Mouse (Mus musculus) forebrain, embryonic 15.5 days (tissue): ENCODE data around the gene Umodl1. TPM values are rescaled to one million over a fixed set of nuclear protein-coding genes. Genes with fewer than 3 reads are reported as not detected.
A peak's percentile ranks its signal among the peaks of the same experiment; 100 is the strongest.

Experiments
- ATAC-seq: fragments of 200-750 bp; cut with Nextera tagmentation; replicated peaks from 2 replicates; pipeline ENCODE4 v1.8.0; 2017; ENCODE audit warnings: mild to moderate bottlenecking, moderate TSS enrichment, moderate library complexity
- H3K27ac ChIP-seq: fragments of 300-500 bp; sonication (generic); replicated peaks from 2 replicates; pipeline ENCODE4 v1.5.1; 2015; ENCODE audit warnings: mild to moderate bottlenecking, inconsistent platforms
- H3K27me3 ChIP-seq: fragments of 300-500 bp; sonication (generic); 2 replicates; pipeline ENCODE4 v1.6.1; 2015; ENCODE audit warnings: inconsistent platforms
- H3K36me3 ChIP-seq: fragments of 300-500 bp; sonication (generic); 2 replicates; pipeline ENCODE4 v1.6.1; 2015; ENCODE audit warnings: mild to moderate bottlenecking, inconsistent platforms
- H3K4me1 ChIP-seq: fragments of 300-500 bp; sonication (generic); 2 replicates; pipeline ENCODE4 v1.6.1; 2015; ENCODE audit warnings: inconsistent platforms
- H3K4me2 ChIP-seq: fragments of 300-500 bp; sonication (generic); replicated peaks from 2 replicates; pipeline ENCODE4 v1.6.1; 2015; ENCODE audit warnings: mild to moderate bottlenecking, inconsistent platforms
- H3K4me3 ChIP-seq: fragments of 300-500 bp; sonication (generic); 2 replicates; pipeline ENCODE4 v1.5.1; 2015; ENCODE audit warnings: mild to moderate bottlenecking, inconsistent platforms
- H3K9ac ChIP-seq: fragments of 300-500 bp; sonication (generic); replicated peaks from 2 replicates; pipeline ENCODE4 v1.6.1; 2015; ENCODE audit warnings: mild to moderate bottlenecking, inconsistent platforms
- H3K9me3 ChIP-seq: fragments of 300-500 bp; sonication (generic); 2 replicates; pipeline ENCODE4 v1.6.1; 2016; ENCODE audit warnings: inconsistent platforms
- WGBS: fragments of 180-500 bp; shearing (Covaris S2); methylation state at CpG from one replicate; pipeline ENCODE4 v1.1.7; 2015; ENCODE audit warnings: mixed read lengths; 5-methylcytosine and 5-hydroxymethylcytosine counted together
- microRNA-seq: library from miRNA; unstranded; fragments of <30 nt; microRNA quantifications from one replicate; pipeline ENCODE4, GENCODE M21; 2016
- polyA plus RNA-seq: library from polyadenylated mRNA; unstranded; fragments of >200 nt; fragmentation: Nextera tagmentation; extraction: Ambion mirVana; gene quantifications from 2 replicates; pipeline ENCODE4 v1.2.1, GENCODE M21; 2015

Gene Umodl1
- polyA plus RNA-seq, 1 experiment from 2014 or later: not detected

- Histone ChIP-seq H3K4me3 (peak within 1 kb of the TSS; percentile 87), H3K4me1 (peaks cover 44% of the 10 kb centered on the region), H3K36me3 (no peaks in the 10 kb centered on the region), H3K9me3 (peaks cover 6% of the 10 kb centered on the region; the same call in 1 of the 2 replicates), H3K27me3 (no peaks in the 10 kb centered on the region), H3K4me2 (peak within 1 kb of the TSS; percentile 97), H3K27ac (peak within 1 kb of the TSS; percentile 91), H3K9ac (peak within 1 kb of the TSS; percentile 81)
- peak; percentile 85 for ATAC-seq
- WGBS: under 1% methylated on average over 49 of the region's 49 CpGs
These were observed 102.9 kb downstream of the Umodl1 start, which contains the start of gene Abcg1 for GRCm38 (mm10) chr17:31057151-31057890. Gene Abcg1, plus strand, starts transcription at chr17:31057675.

GRCm38 (mm10) chr17:31057891-31058744 is 103.7 kb downstream of the Umodl1 start:
- Histone ChIP-seq H3K9me3 (peaks cover 6% of the 10 kb centered on the region; the same call in 1 of the 2 replicates), H3K4me3 (peak overlapping the region; percentile 87), H3K27me3 (no peaks in the 10 kb centered on the region), H3K4me2 (peak overlapping the region; percentile 97), H3K9ac (peak overlapping the region; percentile 81), H3K36me3 (no peaks in the 10 kb centered on the region), H3K27ac (peak overlapping the region; percentile 91), H3K4me1 (peaks cover 44% of the 10 kb centered on the region)
- WGBS: 1% methylated on average over 31 of the region's 31 CpGs
- ATAC-seq: peak; percentile 44

DNA sequence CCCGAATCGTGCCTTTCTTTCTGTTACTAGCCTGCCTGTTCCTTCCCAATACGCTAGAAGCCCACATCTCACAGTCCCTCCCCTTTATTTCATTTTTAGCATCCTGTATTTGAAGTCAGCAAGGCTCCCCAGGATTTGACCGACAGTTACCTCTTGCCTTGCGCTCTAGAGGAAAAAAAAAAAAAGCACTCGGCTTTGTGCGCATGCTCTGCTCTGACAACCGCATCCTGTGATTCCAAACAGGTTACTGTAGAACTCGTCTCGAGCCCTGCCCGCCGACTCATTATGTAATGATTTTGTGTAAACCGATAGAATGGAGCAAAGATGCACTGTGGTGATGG is 104.3 kb downstream of the Umodl1 start:
- WGBS: under 1% methylated on average over 13 of the region's 13 CpGs
- no peaks in the 10 kb centered on the region for H3K27me3 ChIP-seq

DNA sequence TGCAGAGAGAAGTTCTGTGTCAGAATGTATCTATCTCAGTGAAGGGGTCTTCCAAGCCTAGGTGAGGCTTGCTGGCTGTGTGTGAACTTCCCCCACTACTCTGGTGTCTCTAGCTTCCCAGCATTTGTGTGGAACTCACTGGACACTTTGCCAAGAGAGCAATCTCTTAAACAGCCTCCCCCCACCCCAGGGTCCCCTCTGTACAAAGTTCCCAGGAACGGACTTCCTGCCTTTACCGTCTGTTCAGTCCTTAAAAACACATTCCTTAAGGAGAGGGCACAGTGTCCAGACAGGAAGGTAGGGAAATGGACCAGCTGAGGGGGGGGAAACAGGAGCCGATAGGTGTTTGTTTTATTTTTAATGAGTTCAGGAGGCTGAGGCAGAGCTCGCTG is 105.8 kb downstream of the Umodl1 start:
- H3K9ac ChIP-seq: no peak overlapping the region
- no peak overlapping the region for H3K27ac ChIP-seq
- WGBS: 77% methylated on average over 4 of the region's 4 CpGs
- H3K36me3 ChIP-seq: peaks cover 3% of the 10 kb centered on the region; the same call in 1 of the 2 replicates
- peaks cover 44% of the 10 kb centered on the region for H3K4me1 ChIP-seq
- H3K9me3 ChIP-seq: no peaks in the 10 kb centered on the region
- H3K27me3 ChIP-seq: no peaks in the 10 kb centered on the region
- ATAC-seq: no peak
- H3K4me3 ChIP-seq: no peak overlapping the region
- no peak overlapping the region for H3K4me2 ChIP-seq

More for the DNA sequence above, 104.3 kb downstream of the Umodl1 start:
- peak overlapping the region; percentile 97 for H3K4me2 ChIP-seq
- peaks cover 44% of the 10 kb centered on the region for H3K4me1 ChIP-seq
- H3K4me3 ChIP-seq: peak overlapping the region; percentile 87
- H3K36me3 ChIP-seq: no peaks in the 10 kb centered on the region
- peak overlapping the region; percentile 91 for H3K27ac ChIP-seq
- H3K9me3 ChIP-seq: peaks cover 2% of the 10 kb centered on the region; the same call in 1 of the 2 replicates
- peak; percentile 41 for ATAC-seq
- peak overlapping the region; percentile 81 for H3K9ac ChIP-seq

Small RNA genes lying within 50 kb of the gene (microRNA-seq; reads per million reads assigned to microRNA genes)
- gene Gm24026: not detected

Other genes with a start within 250 kb of the Umodl1 start
- gene Glp1r, start 52.8 kb upstream of the Umodl1 start, polyA plus RNA-seq: 0.08 and 0.11 TPM in 2 replicates
- gene Abcg1, start 103.0 kb downstream of the Umodl1 start, polyA plus RNA-seq: 20.2 and 20.8 TPM in 2 replicates
- gene Tff3, start 175.0 kb downstream of the Umodl1 start, polyA plus RNA-seq: 0.39 TPM in 1 of 2 replicates, not detected in the other
- gene Tff2, start 189.6 kb downstream of the Umodl1 start, polyA plus RNA-seq: not detected in 2 replicates
- gene Tff1, start 210.6 kb downstream of the Umodl1 start, polyA plus RNA-seq: not detected in 2 replicates
- gene Tmprss3, start 244.3 kb downstream of the Umodl1 start, polyA plus RNA-seq: not detected in 2 replicates